Mouse (Mus musculus) liver, embryonic 12.5 days (tissue): ENCODE measurements around the gene Ldb1. TPM values are rescaled to one million over a fixed set of nuclear protein-coding genes. Genes with fewer than 3 reads are reported as not detected.

Experiments
- ATAC-seq: fragments of 200-750 bp; cut with Nextera tagmentation; 2 replicates; pipeline ENCODE4 v1.8.0; 2017; ENCODE audit warnings: moderate number of reproducible peaks, mild to moderate bottlenecking, moderate library complexity
- H3K27ac ChIP-seq: fragments of 300-500 bp; sonication (generic); 2 replicates; pipeline ENCODE4 v1.5.1; 2016; ENCODE audit warnings: mild to moderate bottlenecking
- H3K27me3 ChIP-seq: fragments of 300-500 bp; sonication (generic); replicated peaks from 2 replicates; pipeline ENCODE4 v1.6.1; 2016; ENCODE audit warnings: mild to moderate bottlenecking, moderate library complexity
- H3K36me3 ChIP-seq: fragments of 300-500 bp; sonication (generic); 2 replicates; pipeline ENCODE4 v1.6.1; 2016; ENCODE audit warnings: mild to moderate bottlenecking, moderate library complexity
- H3K4me1 ChIP-seq: fragments of 300-500 bp; sonication (generic); 2 replicates; pipeline ENCODE4 v1.6.1; 2016
- H3K4me2 ChIP-seq: fragments of 300-500 bp; sonication (generic); 2 replicates; pipeline ENCODE4 v1.6.1; 2016; ENCODE audit warnings: mild to moderate bottlenecking, moderate library complexity
- H3K4me3 ChIP-seq: fragments of 300-500 bp; sonication (generic); 2 replicates; pipeline ENCODE4 v1.5.1; 2016; ENCODE audit warnings: mild to moderate bottlenecking, moderate library complexity
- H3K9ac ChIP-seq: fragments of 300-500 bp; sonication (generic); 2 replicates; pipeline ENCODE4 v1.6.1; 2016; ENCODE audit warnings: mild to moderate bottlenecking, moderate library complexity
- H3K9me3 ChIP-seq: fragments of 300-500 bp; sonication (generic); replicated peaks from 2 replicates; pipeline ENCODE4 v1.6.1; 2016; ENCODE audit warnings: mild to moderate bottlenecking, moderate library complexity
- WGBS: fragments of 180-500 bp; shearing (Covaris S2); methylation state at CpG from one replicate; pipeline ENCODE4 v1.1.7; 2016; ENCODE audit not compliant: insufficient replicate concordance; 5-methylcytosine and 5-hydroxymethylcytosine counted together
- polyA plus RNA-seq: library from polyadenylated mRNA; unstranded; fragments of >200 nt; fragmentation: Nextera tagmentation; extraction: Ambion mirVana; gene quantifications from 2 replicates; pipeline ENCODE4 v1.2.1, GENCODE M21; 2016

Gene Ldb1
- polyA plus RNA-seq, 1 experiment from 2014 or later, result 53.4 TPM

DNA sequence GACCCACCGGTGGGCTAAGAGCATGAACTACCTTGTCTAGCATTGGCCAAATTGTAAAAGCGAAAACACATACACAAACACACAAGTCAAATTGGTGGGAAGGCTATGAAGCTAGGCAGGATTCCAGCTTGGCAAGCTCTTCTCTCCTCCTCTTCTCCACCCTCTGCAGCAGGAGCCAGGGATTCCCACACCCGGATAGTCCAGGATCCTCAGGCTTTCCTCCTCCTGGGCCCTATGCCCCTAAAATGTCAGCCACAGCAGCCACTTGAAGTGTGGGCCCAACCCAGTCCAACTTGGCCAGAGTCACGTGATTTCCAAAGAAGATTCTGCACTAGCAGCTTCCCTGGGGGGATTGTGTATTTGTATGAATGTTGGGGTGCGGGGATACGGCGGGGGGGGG is 1.6 kb downstream of the Ldb1 start:
- ATAC-seq, result no peak
- H3K4me3 ChIP-seq, result peak overlapping the region; percentile 89
- H3K27me3 ChIP-seq, result peaks cover 13% of the 10 kb centered on the region
- peak overlapping the region; percentile 95 for H3K9ac ChIP-seq
- no peaks in the 10 kb centered on the region for H3K9me3 ChIP-seq
- WGBS, result 58% methylated on average over 7 of the region's 7 CpGs
- H3K4me1 ChIP-seq, result peaks cover 68% of the 10 kb centered on the region
- no peaks in the 10 kb centered on the region for H3K36me3 ChIP-seq
- peak overlapping the region; percentile 99 for H3K4me2 ChIP-seq
- peak overlapping the region; percentile 95 for H3K27ac ChIP-seq

DNA sequence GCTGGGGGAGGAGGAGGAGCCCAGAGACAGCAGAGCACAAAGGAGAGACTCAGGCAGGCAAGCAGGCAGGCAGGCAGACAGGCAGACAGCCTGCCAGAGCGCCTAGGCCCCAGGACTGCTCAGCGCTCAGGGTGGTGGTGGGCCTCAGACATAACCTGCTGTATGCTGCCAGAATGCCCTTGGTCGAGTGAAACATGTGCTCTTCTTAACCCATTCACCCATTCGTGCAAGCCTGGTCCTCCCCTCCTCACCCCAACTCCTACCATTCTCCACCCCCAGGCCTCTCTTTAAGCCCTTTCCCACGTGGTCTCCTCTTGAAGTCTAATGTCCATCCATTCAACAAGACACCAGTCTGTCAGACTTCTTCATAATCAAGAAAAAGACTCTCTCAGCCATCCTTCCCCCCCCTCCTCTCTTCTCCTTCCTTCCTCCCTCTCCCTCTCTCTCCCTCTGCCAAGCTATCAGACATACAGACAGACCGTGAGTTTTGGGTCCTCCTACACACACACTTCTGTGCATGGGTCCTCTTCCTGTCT is 2.5 kb downstream of the Ldb1 start:
- H3K4me3 ChIP-seq, result peak overlapping the region; percentile 89
- peaks cover 13% of the 10 kb centered on the region for H3K27me3 ChIP-seq
- H3K9me3 ChIP-seq, result no peaks in the 10 kb centered on the region
- peak overlapping the region; percentile 99 for H3K4me2 ChIP-seq
- peak overlapping the region; percentile 95 for H3K9ac ChIP-seq
- H3K4me1 ChIP-seq, result peaks cover 74% of the 10 kb centered on the region
- no peaks in the 10 kb centered on the region for H3K36me3 ChIP-seq
- 4% methylated on average over 6 of the region's 6 CpGs for WGBS
- ATAC-seq, result no peak
- H3K27ac ChIP-seq, result peak overlapping the region; percentile 95

DNA sequence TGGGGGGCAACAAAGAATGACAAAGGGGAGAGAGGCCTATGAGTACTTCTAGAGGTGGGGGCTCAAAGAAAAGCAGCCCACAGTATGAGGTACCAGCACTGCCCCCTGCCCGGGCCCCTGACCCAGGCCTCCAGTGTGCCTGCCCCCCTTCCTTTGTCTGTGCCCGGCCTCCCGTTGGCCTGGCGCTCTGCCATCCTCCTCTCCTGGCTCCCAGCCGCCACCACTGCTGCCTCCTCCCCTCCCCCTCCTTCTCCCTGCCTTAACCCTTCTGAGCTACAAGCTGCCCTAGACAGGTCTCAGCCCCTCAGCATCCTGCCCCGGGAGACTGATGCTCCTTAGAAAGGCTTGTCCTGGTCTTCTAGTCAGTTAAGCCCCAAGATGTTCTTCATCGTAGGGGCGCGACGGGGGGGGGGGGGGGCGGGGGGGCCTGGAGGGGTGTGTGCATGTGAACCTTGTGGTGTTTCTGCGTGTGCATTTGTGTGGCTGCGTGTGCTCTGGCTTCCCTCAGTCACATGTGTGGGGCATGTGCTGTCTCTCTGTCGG is 3.0 kb downstream of the Ldb1 start:
- Histone ChIP-seq H3K27me3 (peaks cover 13% of the 10 kb centered on the region), H3K4me2 (peak overlapping the region; percentile 99), H3K9me3 (no peaks in the 10 kb centered on the region), H3K27ac (peak overlapping the region; percentile 95), H3K4me3 (peak overlapping the region; percentile 89), H3K36me3 (no peaks in the 10 kb centered on the region), H3K4me1 (peaks cover 78% of the 10 kb centered on the region), H3K9ac (peak overlapping the region; percentile 95)
- no peak for ATAC-seq
- WGBS, result 4% methylated on average over 14 of the region's 14 CpGs

DNA sequence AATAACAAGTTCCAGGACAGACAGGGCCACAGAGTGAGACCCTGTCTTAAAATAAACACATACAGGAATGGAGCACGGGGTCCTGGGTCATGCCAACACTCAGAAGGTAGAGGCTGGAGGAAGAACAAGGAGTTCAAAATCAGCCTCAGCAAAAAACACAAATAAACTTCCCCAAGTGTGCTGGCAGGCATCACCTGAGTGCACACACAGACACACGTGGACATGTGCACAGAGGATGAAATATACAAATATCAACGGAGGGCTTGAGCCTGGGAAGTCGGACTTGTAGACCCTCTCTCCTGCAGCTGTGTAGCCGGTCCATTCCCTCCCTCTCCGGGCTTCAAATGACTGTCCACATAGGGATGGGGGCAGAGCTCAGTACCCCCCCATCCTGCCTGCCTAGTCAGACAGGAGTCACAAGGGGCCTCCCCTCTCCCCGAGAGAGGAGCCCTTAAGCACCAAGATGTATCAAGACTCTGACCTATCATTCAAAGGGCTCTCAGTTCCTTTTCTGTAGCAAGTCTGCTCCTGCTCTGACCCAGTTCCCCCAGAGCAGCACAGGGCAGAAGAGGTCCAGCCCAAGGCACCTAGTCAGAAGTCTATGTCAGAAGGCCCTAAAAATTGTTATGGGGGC is 3.6 kb downstream of the Ldb1 start:
- 34% methylated on average over 7 of the region's 7 CpGs for WGBS
- H3K9ac ChIP-seq, result peak overlapping the region; percentile 95
- H3K9me3 ChIP-seq, result no peaks in the 10 kb centered on the region
- peaks cover 83% of the 10 kb centered on the region for H3K4me1 ChIP-seq
- peak overlapping the region; percentile 89 for H3K4me3 ChIP-seq
- peaks cover 5% of the 10 kb centered on the region for H3K36me3 ChIP-seq
- peaks cover 13% of the 10 kb centered on the region for H3K27me3 ChIP-seq
- no peak for ATAC-seq
- H3K27ac ChIP-seq, result peak overlapping the region; percentile 95
- peak overlapping the region; percentile 99 for H3K4me2 ChIP-seq

- ATAC-seq, result no peak
- H3K4me2 ChIP-seq, result peak overlapping the region; percentile 99
- WGBS, result 30% methylated on average over 14 of the region's 14 CpGs
- H3K9ac ChIP-seq, result peak overlapping the region; percentile 99
- peak overlapping the region; percentile 95 for H3K27ac ChIP-seq
- peaks cover 83% of the 10 kb centered on the region for H3K4me1 ChIP-seq
- peaks cover 2% of the 10 kb centered on the region; the same call in 1 of the 2 replicates for H3K27me3 ChIP-seq
- no peaks in the 10 kb centered on the region for H3K9me3 ChIP-seq
- H3K4me3 ChIP-seq, result peak overlapping the region; percentile 95
- peaks cover 16% of the 10 kb centered on the region for H3K36me3 ChIP-seq
Measured at GRCm38 (mm10) chr19:46040149-46040902, 4.7 kb downstream of the Ldb1 start.

GRCm38 (mm10) chr19:46039478-46039877 is 5.5 kb downstream of the Ldb1 start:
- Histone ChIP-seq H3K4me1 (peaks cover 85% of the 10 kb centered on the region), H3K9ac (peak overlapping the region; percentile 99), H3K36me3 (peaks cover 24% of the 10 kb centered on the region), H3K4me2 (peak overlapping the region; percentile 99), H3K27me3 (no peaks in the 10 kb centered on the region), H3K9me3 (no peaks in the 10 kb centered on the region), H3K27ac (peak overlapping the region; percentile 95), H3K4me3 (peak overlapping the region; percentile 95)
- 2% methylated on average over 28 of the region's 30 CpGs for WGBS
- ATAC-seq, result peak; percentile 79

DNA sequence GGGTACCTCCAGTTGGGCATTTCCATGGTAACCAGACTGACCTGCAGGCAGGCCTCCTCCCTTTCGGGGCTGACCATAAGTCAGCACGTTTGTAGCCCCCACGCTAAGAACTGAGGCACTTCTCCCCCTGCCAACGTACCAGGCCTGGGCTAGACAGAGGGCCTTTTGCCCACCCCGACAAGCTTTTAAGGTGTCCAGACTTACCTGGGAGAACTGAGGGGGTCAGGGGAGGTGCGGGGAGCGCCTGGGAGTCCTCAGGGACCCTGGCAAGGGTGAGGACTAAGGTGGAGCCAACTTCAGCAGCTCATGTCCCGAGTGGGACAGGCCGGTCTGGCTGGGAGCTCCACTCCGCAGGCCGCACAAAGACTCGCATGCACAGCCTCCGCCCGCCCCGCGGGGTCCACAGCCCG is 6.2 kb downstream of the Ldb1 start:
- Histone ChIP-seq H3K27me3 (no peaks in the 10 kb centered on the region), H3K9me3 (no peaks in the 10 kb centered on the region), H3K27ac (peak overlapping the region; percentile 95), H3K9ac (peak overlapping the region; percentile 99), H3K4me2 (peak overlapping the region; percentile 99), H3K36me3 (peaks cover 30% of the 10 kb centered on the region), H3K4me1 (peaks cover 85% of the 10 kb centered on the region), H3K4me3 (peak overlapping the region; percentile 95)
- whole genome bisulfite sequencing, result under 1% methylated on average over 12 of the region's 17 CpGs
- ATAC-seq, result no peak

- Histone ChIP-seq H3K9ac (peak overlapping the region; percentile 99), H3K27me3 (no peaks in the 10 kb centered on the region), H3K4me1 (peaks cover 81% of the 10 kb centered on the region), H3K4me2 (peak overlapping the region; percentile 99), H3K27ac (peak overlapping the region; percentile 95), H3K36me3 (peaks cover 37% of the 10 kb centered on the region), H3K4me3 (peak overlapping the region; percentile 95), H3K9me3 (no peaks in the 10 kb centered on the region)
- ATAC-seq, result peak; percentile 27
- 8% methylated on average over 13 of the region's 13 CpGs for WGBS
Measured at GRCm38 (mm10) chr19:46037925-46038850, 6.8 kb downstream of the Ldb1 start.

DNA sequence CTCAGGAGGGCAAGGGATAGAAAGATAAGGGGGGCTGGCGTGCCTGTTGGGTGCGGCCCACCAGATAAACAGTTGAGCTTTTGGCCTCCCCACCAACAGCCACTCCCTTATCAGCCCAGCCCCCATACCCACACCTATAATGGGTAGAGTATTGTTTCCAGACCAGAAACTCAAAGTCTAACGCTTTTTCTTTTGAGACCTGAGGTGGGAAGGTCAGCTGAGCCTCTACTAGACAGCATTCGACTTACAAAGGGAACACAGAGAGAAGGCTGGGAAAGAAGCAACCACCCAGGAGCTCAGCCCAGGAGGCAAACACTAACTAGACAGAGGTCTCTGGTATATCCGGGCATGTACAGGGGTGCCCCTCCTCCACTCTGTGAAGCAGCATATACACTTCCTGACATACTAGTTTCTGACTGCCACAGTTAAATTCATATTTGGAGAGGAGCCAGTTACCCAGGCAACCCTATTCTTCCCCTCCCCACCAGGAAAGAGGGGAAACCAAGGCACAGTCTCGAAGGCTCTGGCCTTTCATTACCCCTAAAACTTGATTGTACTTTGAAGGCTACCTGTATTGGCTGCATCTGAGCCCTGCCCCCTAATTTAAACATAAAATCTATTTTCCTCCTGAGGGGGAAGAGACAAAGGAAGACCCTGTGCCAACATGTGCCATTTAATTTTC is 7.6 kb downstream of the Ldb1 start:
- peaks cover 81% of the 10 kb centered on the region for H3K4me1 ChIP-seq

GRCm38 (mm10) chr19:46036477-46037242 is 8.4 kb downstream of the Ldb1 start:
- Histone ChIP-seq H3K9ac (peak overlapping the region; percentile 99), H3K4me1 (peaks cover 81% of the 10 kb centered on the region), H3K27ac (peak overlapping the region; percentile 95), H3K9me3 (no peaks in the 10 kb centered on the region), H3K27me3 (no peaks in the 10 kb centered on the region), H3K4me3 (peak overlapping the region; percentile 95), H3K36me3 (peaks cover 52% of the 10 kb centered on the region), H3K4me2 (peak overlapping the region; percentile 99)
- ATAC-seq, result no peak
- WGBS, result 45% methylated on average over 13 of the region's 13 CpGs

More for the DNA sequence above, 7.6 kb downstream of the Ldb1 start:
- peak; percentile 79 for ATAC-seq
- Histone ChIP-seq H3K4me2 (peak overlapping the region; percentile 99), H3K27ac (peak overlapping the region; percentile 95), H3K9me3 (no peaks in the 10 kb centered on the region), H3K9ac (peak overlapping the region; percentile 99), H3K27me3 (no peaks in the 10 kb centered on the region), H3K36me3 (peaks cover 45% of the 10 kb centered on the region), H3K4me3 (peak overlapping the region; percentile 95)
- WGBS, result 3% methylated on average over 6 of the region's 6 CpGs
